Mouse (Mus musculus): ENCODE data around the gene Dbndd1.
"Not testable (repeated sequence)": the region's sequence is repeated elsewhere in the genome, so short reads cannot be mapped to it uniquely, and the experiment has no call there.

The Dbndd1 gene

GRCm38 (mm10) chr8:123514781-123515539 is at the start of gene Dbndd1:
Gene Dbndd1, minus strand, starts transcription at chr8:123515463.
- DNase-seq (ENCODE audit: extremely low spot score): peak; percentile 88

- not testable (repeated sequence) for DNase-seq (ENCODE audit: extremely low spot score)
Observed at GRCm38 (mm10) chr8:123564221-123564620, 49.0 kb upstream of the Dbndd1 start.

- DNase-seq (ENCODE audit: extremely low spot score): not testable (repeated sequence)
Observed at GRCm38 (mm10) chr8:123537641-123538040, 22.4 kb upstream of the Dbndd1 start.

- DNase-seq (ENCODE audit: extremely low spot score): no peak
Observed at GRCm38 (mm10) chr8:123536990-123537380, 21.7 kb upstream of the Dbndd1 start.

- DNase-seq (ENCODE audit: extremely low spot score): no peak
Observed at GRCm38 (mm10) chr8:123536242-123536989, 21.2 kb upstream of the Dbndd1 start.

GRCm38 (mm10) chr8:123527720-123528489 is 12.6 kb upstream of the Dbndd1 start:
- no peak for DNase-seq (ENCODE audit: extremely low spot score)

- not testable (repeated sequence) for DNase-seq (ENCODE audit: extremely low spot score)
Observed at GRCm38 (mm10) chr8:123520048-123520447, 4.8 kb upstream of the Dbndd1 start.

- DNase-seq (ENCODE audit: extremely low spot score): peak; percentile 95
Observed at GRCm38 (mm10) chr8:123518667-123519066, 3.4 kb upstream of the Dbndd1 start, which contains the start of gene Gas8. Gene Gas8, plus strand, starts transcription at chr8:123518834.

GRCm38 (mm10) chr8:123518172-123518571 is 2.9 kb upstream of the Dbndd1 start:
- DNase-seq (ENCODE audit: extremely low spot score): no peak

- no peak for DNase-seq (ENCODE audit: extremely low spot score)
Observed at GRCm38 (mm10) chr8:123516596-123516995, 1.3 kb upstream of the Dbndd1 start.

GRCm38 (mm10) chr8:123515540-123515897 is 256 bp upstream of the Dbndd1 start:
- DNase-seq (ENCODE audit: extremely low spot score): no peak

GRCm38 (mm10) chr8:123514136-123514535 is 1.1 kb downstream of the Dbndd1 start:
- peak; percentile 22 for DNase-seq (ENCODE audit: extremely low spot score)

- no peak for DNase-seq (ENCODE audit: extremely low spot score)
Observed at GRCm38 (mm10) chr8:123510819-123511218, 4.4 kb downstream of the Dbndd1 start.

GRCm38 (mm10) chr8:123507153-123507552 is 8.1 kb downstream of the Dbndd1 start:
- no peak for DNase-seq (ENCODE audit: extremely low spot score)

GRCm38 (mm10) chr8:123505695-123506094 is 9.6 kb downstream of the Dbndd1 start:
- no peak for DNase-seq (ENCODE audit: extremely low spot score)

GRCm38 (mm10) chr8:123505267-123505666 is 10.0 kb downstream of the Dbndd1 start:
- no peak for DNase-seq (ENCODE audit: extremely low spot score)

GRCm38 (mm10) chr8:123504591-123505195 is 10.6 kb downstream of the Dbndd1 start:
- no peak for DNase-seq (ENCODE audit: extremely low spot score)

- DNase-seq (ENCODE audit: extremely low spot score): no peak
Observed at GRCm38 (mm10) chr8:123503801-123504467, 11.3 kb downstream of the Dbndd1 start.

- no peak for DNase-seq (ENCODE audit: extremely low spot score)
Observed at GRCm38 (mm10) chr8:123502192-123502591, 13.1 kb downstream of the Dbndd1 start.

- no peak for DNase-seq (ENCODE audit: extremely low spot score)
Observed at GRCm38 (mm10) chr8:123499556-123499955, 15.7 kb downstream of the Dbndd1 start.

GRCm38 (mm10) chr8:123498963-123499362 is 16.3 kb downstream of the Dbndd1 start:
- no peak for DNase-seq (ENCODE audit: extremely low spot score)

All from embryo, embryonic 9.5 days (tissue).